Mouse (Mus musculus): Measurements from ENCODE around the gene Rreb1. TPM values are rescaled to one million over a fixed set of nuclear protein-coding genes. Genes with fewer than 3 reads are reported as not detected.

Rreb1 gene
- total and polyA plus RNA-seq, 2 experiments: 9.0 to 12.4 TPM

GRCm38 (mm10) chr13:37962541-37962940 lies 184.3 kb downstream of the Rreb1 start:
- Histone ChIP-seq H3K4me3 (ENCODE audit: insufficient read depth, low read depth, low read length) (no peak overlapping the region), H3K27ac (replicated peaks; ENCODE audit: insufficient read depth, low read depth, low read length) (no peak overlapping the region), H3K79me2 (ENCODE audit: control insufficient read depth, insufficient read depth, low read length) (no peaks in the 10 kb centered on the region), H3K9ac (ENCODE audit: low read depth, low read length) (no peak overlapping the region), H3K27me3 (ENCODE audit: control insufficient read depth, insufficient read depth, low read length) (no peaks in the 10 kb centered on the region), H3K36me3 (ENCODE audit: control insufficient read depth, insufficient read depth, low read length) (no peaks in the 10 kb centered on the region), H3K4me1 (ENCODE audit: control insufficient read depth, insufficient read depth, low read length) (peaks cover 2% of the 10 kb centered on the region; the same call in 1 of the 2 replicates)
- DNase-seq (ENCODE audit: extremely low read depth, low read depth, low spot score): no peak
- 85% methylated on average over 9 of the region's 9 CpGs for WGBS
- TF ChIP-seq CTCF (IDR thresholded peaks at IDR 0.05; ENCODE audit: low read depth, low read length) (no peak), POLR2A (IDR thresholded peaks at IDR 0.05; ENCODE audit: extremely low read depth, insufficient read depth, low read length) (no peak)

- H3K4me3 ChIP-seq (ENCODE audit: insufficient read depth, low read depth, low read length): peak overlapping the region; percentile 30
- peak; percentile 50 for DNase-seq (ENCODE audit: extremely low read depth, low read depth, low spot score)
- TF ChIP-seq POLR2A (IDR thresholded peaks at IDR 0.05; ENCODE audit: extremely low read depth, insufficient read depth, low read length) (no peak), CTCF (IDR thresholded peaks at IDR 0.05; ENCODE audit: low read depth, low read length) (peak; percentile 73)
- no peak overlapping the region for H3K27ac ChIP-seq (replicated peaks; ENCODE audit: insufficient read depth, low read depth, low read length)
- no peaks in the 10 kb centered on the region for H3K27me3 ChIP-seq (ENCODE audit: control insufficient read depth, insufficient read depth, low read length)
- no peaks in the 10 kb centered on the region for H3K79me2 ChIP-seq (ENCODE audit: control insufficient read depth, insufficient read depth, low read length)
- H3K9ac ChIP-seq (ENCODE audit: low read depth, low read length): peak overlapping the region; percentile 57; the same call in 1 of the 2 replicates
- H3K4me1 ChIP-seq (ENCODE audit: control insufficient read depth, insufficient read depth, low read length): peaks cover 2% of the 10 kb centered on the region; the same call in 1 of the 2 replicates
- WGBS: 9% methylated on average over 12 of the region's 12 CpGs
- H3K36me3 ChIP-seq (ENCODE audit: control insufficient read depth, insufficient read depth, low read length): no peaks in the 10 kb centered on the region
Measured at GRCm38 (mm10) chr13:37963354-37964007, 185.3 kb downstream of the Rreb1 start.

- WGBS: 77% methylated on average over 20 of the region's 20 CpGs
- Histone ChIP-seq H3K27ac (replicated peaks; ENCODE audit: insufficient read depth, low read depth, low read length) (no peak overlapping the region), H3K9ac (ENCODE audit: low read depth, low read length) (no peak overlapping the region), H3K4me3 (ENCODE audit: insufficient read depth, low read depth, low read length) (no peak overlapping the region), H3K79me2 (ENCODE audit: control insufficient read depth, insufficient read depth, low read length) (no peaks in the 10 kb centered on the region), H3K4me1 (ENCODE audit: control insufficient read depth, insufficient read depth, low read length) (peaks cover 2% of the 10 kb centered on the region; the same call in 1 of the 2 replicates), H3K27me3 (ENCODE audit: control insufficient read depth, insufficient read depth, low read length) (no peaks in the 10 kb centered on the region), H3K36me3 (ENCODE audit: control insufficient read depth, insufficient read depth, low read length) (no peaks in the 10 kb centered on the region)
- no peak for TF ChIP-seq POLR2A (IDR thresholded peaks at IDR 0.05; ENCODE audit: extremely low read depth, insufficient read depth, low read length)
- no peak for TF ChIP-seq CTCF (IDR thresholded peaks at IDR 0.05; ENCODE audit: low read depth, low read length)
- no peak for DNase-seq (ENCODE audit: extremely low read depth, low read depth, low spot score)
Measured at GRCm38 (mm10) chr13:37964128-37965087, 186.2 kb downstream of the Rreb1 start.

GRCm38 (mm10) chr13:37965126-37965914 lies 187.1 kb downstream of the Rreb1 start:
- no peaks in the 10 kb centered on the region for H3K79me2 ChIP-seq (ENCODE audit: control insufficient read depth, insufficient read depth, low read length)
- 65% methylated on average over 17 of the region's 17 CpGs for WGBS
- H3K9ac ChIP-seq (ENCODE audit: low read depth, low read length): no peak overlapping the region
- TF ChIP-seq CTCF (IDR thresholded peaks at IDR 0.05; ENCODE audit: low read depth, low read length): peak; percentile 55
- TF ChIP-seq POLR2A (IDR thresholded peaks at IDR 0.05; ENCODE audit: extremely low read depth, insufficient read depth, low read length): no peak
- no peaks in the 10 kb centered on the region for H3K27me3 ChIP-seq (ENCODE audit: control insufficient read depth, insufficient read depth, low read length)
- no peak overlapping the region for H3K4me3 ChIP-seq (ENCODE audit: insufficient read depth, low read depth, low read length)
- H3K27ac ChIP-seq (replicated peaks; ENCODE audit: insufficient read depth, low read depth, low read length): no peak overlapping the region
- DNase-seq (ENCODE audit: extremely low read depth, low read depth, low spot score): no peak
- no peaks in the 10 kb centered on the region for H3K36me3 ChIP-seq (ENCODE audit: control insufficient read depth, insufficient read depth, low read length)
- H3K4me1 ChIP-seq (ENCODE audit: control insufficient read depth, insufficient read depth, low read length): peaks cover 2% of the 10 kb centered on the region; the same call in 1 of the 2 replicates

GRCm38 (mm10) chr13:37966256-37967051 lies 188.3 kb downstream of the Rreb1 start:
- no peaks in the 10 kb centered on the region for H3K27me3 ChIP-seq (ENCODE audit: control insufficient read depth, insufficient read depth, low read length)
- WGBS: 63% methylated on average over 15 of the region's 15 CpGs
- H3K9ac ChIP-seq (ENCODE audit: low read depth, low read length): no peak overlapping the region
- H3K27ac ChIP-seq (replicated peaks; ENCODE audit: insufficient read depth, low read depth, low read length): no peak overlapping the region
- H3K4me1 ChIP-seq (ENCODE audit: control insufficient read depth, insufficient read depth, low read length): peaks cover 2% of the 10 kb centered on the region; the same call in 1 of the 2 replicates
- no peaks in the 10 kb centered on the region for H3K79me2 ChIP-seq (ENCODE audit: control insufficient read depth, insufficient read depth, low read length)
- TF ChIP-seq POLR2A (IDR thresholded peaks at IDR 0.05; ENCODE audit: extremely low read depth, insufficient read depth, low read length) (no peak), CTCF (IDR thresholded peaks at IDR 0.05; ENCODE audit: low read depth, low read length) (no peak)
- no peak overlapping the region for H3K4me3 ChIP-seq (ENCODE audit: insufficient read depth, low read depth, low read length)
- H3K36me3 ChIP-seq (ENCODE audit: control insufficient read depth, insufficient read depth, low read length): no peaks in the 10 kb centered on the region
- DNase-seq (ENCODE audit: extremely low read depth, low read depth, low spot score): no peak

Data from liver, adult 2 months (tissue).